Mouse (Mus musculus): ENCODE measurements around the gene Tlr5. TPM values are rescaled to one million over a fixed set of nuclear protein-coding genes. Genes with fewer than 3 reads are reported as not detected.

Gene Tlr5
- total and polyA plus RNA-seq, 3 experiments: not detected

GRCm38 (mm10) chr1:182957001-182957757, 2.6 kb downstream of the Tlr5 start:
- DNase-seq (ENCODE audit: extremely low read depth): no peak
- Histone ChIP-seq H3K79me2 (replicated peaks; ENCODE audit: control insufficient read depth, extremely low read depth, insufficient read depth, poor library complexity, severe bottlenecking) (no peaks in the 10 kb centered on the region), H3K27me3 (replicated peaks) (no peaks in the 10 kb centered on the region), H3K4me3 (replicated peaks in 1 of 3; ENCODE audit: low read depth in 2 of 3, low read length in 2 of 3, poor library complexity in 1 of 3) (no peak overlapping the region), H3K36me3 (replicated peaks in 1 of 2; ENCODE audit: control insufficient read depth in 1 of 2, insufficient read depth in 1 of 2, low read length in 1 of 2) (no peaks in the 10 kb centered on the region), H3K27ac (ENCODE audit: insufficient read depth, low read depth) (no peak overlapping the region), H3K9ac (ENCODE audit: insufficient read depth, low read depth) (no peak overlapping the region), H3K9me3 (replicated peaks; ENCODE audit: low read length) (no peaks in the 10 kb centered on the region), H3K4me1 (ENCODE audit: control insufficient read depth in 1 of 2, insufficient read depth in 2 of 2) (peaks cover 12 to 42% of the 10 kb centered on the region in 2 experiments; a peak in 3 of 4 replicates), H3K4me2 (ENCODE audit: insufficient read depth, low read depth, poor library complexity, severe bottlenecking) (no peak overlapping the region)
- in situ Hi-C loops (cut with MboI; ENCODE audit: low pct_ligation_motif_present, low pct_unique_long_range_greater_than_20kb, low sequenced_read_pairs) (no loop called here), dilution Hi-C loops (cut with MboI; ENCODE audit: extremely low pct_ligation_motif_present, extremely low pct_unique_long_range_greater_than_20kb, low sequenced_read_pairs) (no loop called here)
- TF ChIP-seq ELF1 (IDR thresholded peaks at IDR 0.05; ENCODE audit: low read depth, low read length) (no peak), MAFK (IDR thresholded peaks at IDR 0.05; ENCODE audit: insufficient replicate concordance, low read length) (no peak), ZKSCAN1 (IDR thresholded peaks at IDR 0.05; ENCODE audit: borderline replicate concordance, low read depth, low read length) (no peak), PAX5 (IDR thresholded peaks at IDR 0.05; ENCODE audit: low read length) (no peak), IRF4 (IDR thresholded peaks at IDR 0.05; ENCODE audit: low read depth, low read length) (no peak), MXI1 (IDR thresholded peaks at IDR 0.05; ENCODE audit: low read depth, low read length) (no peak), JUN (IDR thresholded peaks at IDR 0.05; ENCODE audit: insufficient read depth, low read depth, low read length) (no peak)

- Histone ChIP-seq H3K27ac (ENCODE audit: insufficient read depth, low read depth) (no peak overlapping the region), H3K4me2 (ENCODE audit: insufficient read depth, low read depth, poor library complexity, severe bottlenecking) (no peak overlapping the region), H3K4me1 (ENCODE audit: control insufficient read depth in 1 of 2, insufficient read depth in 2 of 2) (peaks cover 12 to 40% of the 10 kb centered on the region in 2 experiments; a peak in 3 of 4 replicates), H3K79me2 (replicated peaks; ENCODE audit: control insufficient read depth, extremely low read depth, insufficient read depth, poor library complexity, severe bottlenecking) (no peaks in the 10 kb centered on the region), H3K4me3 (replicated peaks in 1 of 3; ENCODE audit: low read depth in 2 of 3, low read length in 2 of 3, poor library complexity in 1 of 3) (no peak overlapping the region), H3K9ac (ENCODE audit: insufficient read depth, low read depth) (no peak overlapping the region), H3K27me3 (replicated peaks) (no peaks in the 10 kb centered on the region), H3K9me3 (replicated peaks; ENCODE audit: low read length) (no peaks in the 10 kb centered on the region), H3K36me3 (replicated peaks in 1 of 2; ENCODE audit: control insufficient read depth in 1 of 2, insufficient read depth in 1 of 2, low read length in 1 of 2) (no peaks in the 10 kb centered on the region)
- DNase-seq (ENCODE audit: extremely low read depth): no peak
- TF ChIP-seq ELF1 (IDR thresholded peaks at IDR 0.05; ENCODE audit: low read depth, low read length) (no peak), MAX (IDR thresholded peaks at IDR 0.05; ENCODE audit: low read length) (no peak), MAFK (IDR thresholded peaks at IDR 0.05; ENCODE audit: insufficient replicate concordance, low read length) (no peak), MXI1 (IDR thresholded peaks at IDR 0.05; ENCODE audit: low read depth, low read length) (no peak), USF2 (conservative IDR thresholded peaks at IDR 0.05; ENCODE audit: low read depth, low read length) (no peak), ZC3H11A (IDR thresholded peaks at IDR 0.05; ENCODE audit: low read depth, low read length) (no peak), MEF2A (IDR thresholded peaks at IDR 0.05; ENCODE audit: borderline replicate concordance, low read depth, low read length) (no peak), ZKSCAN1 (IDR thresholded peaks at IDR 0.05; ENCODE audit: borderline replicate concordance, low read depth, low read length) (no peak), HCFC1 (IDR thresholded peaks at IDR 0.05; ENCODE audit: low read depth, low read length) (no peak), JUND (conservative IDR thresholded peaks at IDR 0.05; ENCODE audit: low read depth, low read length) (no peak), NRF1 (IDR thresholded peaks at IDR 0.05; ENCODE audit: low read depth, low read length) (no peak)
- in situ Hi-C loops (cut with MboI; ENCODE audit: low pct_ligation_motif_present, low pct_unique_long_range_greater_than_20kb, low sequenced_read_pairs): no loop called here
- dilution Hi-C loops (cut with MboI; ENCODE audit: extremely low pct_ligation_motif_present, extremely low pct_unique_long_range_greater_than_20kb, low sequenced_read_pairs): no loop called here
Measured at GRCm38 (mm10) chr1:182957826-182958544, 3.4 kb downstream of the Tlr5 start.

All from CH12.LX (cell line).